Mouse (Mus musculus): Measurements from ENCODE around the gene Muc2. TPM values are rescaled to one million over a fixed set of nuclear protein-coding genes. Genes with fewer than 3 reads are reported as not detected.

Gene Muc2
- polyA plus RNA-seq, 1 experiment from 2014 or later, result not detected

DNA sequence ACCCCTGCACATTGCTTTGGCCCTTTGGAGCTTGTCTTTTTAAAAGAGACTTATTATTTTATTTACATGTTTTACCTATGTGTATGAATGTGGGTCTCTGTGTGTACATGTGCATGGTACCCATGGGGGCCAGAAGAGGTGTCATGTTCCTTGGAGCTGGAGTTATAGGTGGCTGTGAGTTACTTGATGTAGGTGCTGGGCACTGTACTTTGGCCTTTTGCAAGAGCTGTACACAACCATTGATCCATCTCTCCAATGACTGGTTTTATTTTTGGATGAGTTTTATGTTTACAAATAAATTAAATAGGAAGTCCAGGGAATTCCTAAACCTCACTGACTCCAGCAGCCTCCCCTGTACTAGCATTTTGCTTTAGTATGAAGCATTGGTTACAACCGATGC lies 104.1 kb downstream of the Muc2 start:
- ATAC-seq (ENCODE audit: insufficient read depth), result no peak
- no peaks in the 10 kb centered on the region for H3K4me1 ChIP-seq (ENCODE audit: insufficient read depth)
- WGBS, result 88% methylated on average over 1 of the region's 1 CpGs

DNA sequence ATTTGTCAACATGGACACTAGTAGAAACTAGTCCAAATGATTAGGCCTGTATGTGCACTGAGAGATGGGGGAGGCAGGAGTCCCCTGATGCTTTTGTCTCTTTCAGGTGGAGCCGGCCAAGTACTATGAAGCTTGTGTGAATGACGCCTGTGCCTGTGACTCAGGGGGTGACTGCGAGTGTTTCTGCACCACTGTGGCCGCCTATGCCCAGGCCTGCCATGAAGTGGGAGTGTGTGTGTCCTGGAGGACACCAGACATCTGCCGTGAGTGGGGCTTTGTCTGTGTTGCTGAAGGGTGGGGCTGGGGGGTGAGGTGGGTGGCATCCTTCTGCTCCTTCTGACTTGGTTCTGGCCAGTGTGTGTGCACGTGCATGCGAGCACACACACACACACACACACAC lies 113.1 kb downstream of the Muc2 start:
- ATAC-seq (ENCODE audit: insufficient read depth) (no peak), DNase-seq (no peak)
- TF ChIP-seq CTCF (IDR thresholded peaks at IDR 0.05; ENCODE audit: low read depth), result no peak
- H3K4me1 ChIP-seq (ENCODE audit: insufficient read depth), result no peaks in the 10 kb centered on the region
- H3K9me3 ChIP-seq (ENCODE audit: low read depth, low read length), result no peaks in the 10 kb centered on the region
- H3K4me2 ChIP-seq, result no peak overlapping the region
- no peaks in the 10 kb centered on the region for H3K27me3 ChIP-seq (ENCODE audit: insufficient read depth, low read length)
- no peak overlapping the region for H3K4me3 ChIP-seq (ENCODE audit: low read depth, low read length)
- no peaks in the 10 kb centered on the region for H3K36me3 ChIP-seq (ENCODE audit: insufficient read depth)
- WGBS, result 84% methylated on average over 7 of the region's 7 CpGs
- H3K27ac ChIP-seq (ENCODE audit: low read depth), result no peak overlapping the region
- no peak overlapping the region for H3K9ac ChIP-seq

More for the DNA sequence above, 104.1 kb downstream of the Muc2 start:
- DNase-seq, result no peak
- Histone ChIP-seq H3K4me2 (no peak overlapping the region), H3K36me3 (ENCODE audit: insufficient read depth) (no peaks in the 10 kb centered on the region), H3K9me3 (ENCODE audit: low read depth, low read length) (no peaks in the 10 kb centered on the region; the same call in 1 of the 2 replicates), H3K27me3 (ENCODE audit: insufficient read depth, low read length) (no peaks in the 10 kb centered on the region), H3K27ac (ENCODE audit: low read depth) (no peak overlapping the region), H3K4me3 (ENCODE audit: low read depth, low read length) (no peak overlapping the region), H3K9ac (no peak overlapping the region)
- no peak for TF ChIP-seq CTCF (IDR thresholded peaks at IDR 0.05; ENCODE audit: low read depth)

Other genes with a start within 250 kb of the Muc2 start
- gene Pidd1, start 246.3 kb upstream of the Muc2 start, polyA plus RNA-seq (2014; fragmentation: Nextera tagmentation; extraction: Ambion mirVana), result 12.6 and 14.2 TPM in 2 replicates
- gene Rplp2, start 243.0 kb upstream of the Muc2 start, polyA plus RNA-seq (2014; fragmentation: Nextera tagmentation; extraction: Ambion mirVana), result 1,415 and 1,470 TPM in 2 replicates
- 26.1 and 26.3 TPM in 2 replicates for gene Pnpla2, start 235.1 kb upstream of the Muc2 start, polyA plus RNA-seq (2014; fragmentation: Nextera tagmentation; extraction: Ambion mirVana)
- 15.1 and 18.9 TPM in 2 replicates for gene Cracr2b, start 229.2 kb upstream of the Muc2 start, polyA plus RNA-seq (2014; fragmentation: Nextera tagmentation; extraction: Ambion mirVana)
- gene Cd151, start 222.9 kb upstream of the Muc2 start, polyA plus RNA-seq (2014; fragmentation: Nextera tagmentation; extraction: Ambion mirVana), result 69.8 and 79.1 TPM in 2 replicates
- gene Polr2l, start 215.2 kb upstream of the Muc2 start, polyA plus RNA-seq (2014; fragmentation: Nextera tagmentation; extraction: Ambion mirVana), result 71.2 and 74.3 TPM in 2 replicates
- 95.5 and 100.0 TPM in 2 replicates for gene Tspan4, start 215.1 kb upstream of the Muc2 start, polyA plus RNA-seq (2014; fragmentation: Nextera tagmentation; extraction: Ambion mirVana)
- 33.0 and 35.9 TPM in 2 replicates for gene Chid1, start 150.5 kb upstream of the Muc2 start, polyA plus RNA-seq (2014; fragmentation: Nextera tagmentation; extraction: Ambion mirVana)
- 63.1 and 67.6 TPM in 2 replicates for gene Ap2a2, start 128.2 kb upstream of the Muc2 start, polyA plus RNA-seq (2014; fragmentation: Nextera tagmentation; extraction: Ambion mirVana)
- 0.18 and 0.32 TPM in 2 replicates for gene Muc6, start 35.0 kb upstream of the Muc2 start, polyA plus RNA-seq (2014; fragmentation: Nextera tagmentation; extraction: Ambion mirVana)
- gene Muc5ac, start 98.6 kb downstream of the Muc2 start, polyA plus RNA-seq (2014; fragmentation: Nextera tagmentation; extraction: Ambion mirVana), result 0.18 and 0.28 TPM in 2 replicates
- gene Muc5b, start 148.7 kb downstream of the Muc2 start, polyA plus RNA-seq (2014; fragmentation: Nextera tagmentation; extraction: Ambion mirVana), result 0.07 and 0.15 TPM in 2 replicates
- 50.3 and 54.5 TPM in 2 replicates for gene Tollip, start 228.2 kb downstream of the Muc2 start, polyA plus RNA-seq (2014; fragmentation: Nextera tagmentation; extraction: Ambion mirVana)

Data from lung, embryonic 14.5 days (tissue).